Mouse (Mus musculus): ENCODE measurements around the gene Zfp869. TPM values are rescaled to one million over a fixed set of nuclear protein-coding genes. Genes with fewer than 3 reads are reported as not detected.
"Not testable (repeated sequence)": the region's sequence is repeated elsewhere in the genome, so short reads cannot be mapped to it uniquely, and the experiment has no call there.

The Zfp869 gene
- 10 to 100 TPM; 36.0 to 57.8 (median 52.2) TPM for polyA plus RNA-seq (2017; shearing (Covaris generic))

GRCm38 (mm10) chr8:69710624-69711023 is at the start of gene Zfp869:
Zfp869 (minus strand) TSS chr8:69710724.
- ATAC-seq: not testable (repeated sequence)

GRCm38 (mm10) chr8:69758316-69758715 is 47.8 kb upstream of the Zfp869 start:
- ATAC-seq: no peak

DNA sequence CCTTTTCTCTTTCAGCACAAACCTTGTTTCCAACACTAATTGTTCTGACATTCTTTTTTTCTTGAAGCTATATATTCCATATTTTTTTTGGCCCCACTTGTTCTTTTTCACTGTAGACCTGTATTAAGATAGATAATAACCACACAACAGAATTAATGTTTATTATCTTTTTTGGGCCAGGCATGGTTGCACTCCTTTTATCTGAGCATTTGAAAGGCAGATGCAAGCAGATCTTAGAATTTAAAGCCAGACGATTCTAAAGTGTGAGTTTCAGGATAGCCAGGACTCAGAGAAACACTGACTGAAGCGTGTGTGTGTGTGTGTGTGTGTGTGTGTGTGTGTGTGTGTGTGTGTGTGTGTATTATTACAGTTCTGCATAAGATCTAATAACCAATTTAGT is 41.9 kb upstream of the Zfp869 start:
- ATAC-seq: no peak

DNA sequence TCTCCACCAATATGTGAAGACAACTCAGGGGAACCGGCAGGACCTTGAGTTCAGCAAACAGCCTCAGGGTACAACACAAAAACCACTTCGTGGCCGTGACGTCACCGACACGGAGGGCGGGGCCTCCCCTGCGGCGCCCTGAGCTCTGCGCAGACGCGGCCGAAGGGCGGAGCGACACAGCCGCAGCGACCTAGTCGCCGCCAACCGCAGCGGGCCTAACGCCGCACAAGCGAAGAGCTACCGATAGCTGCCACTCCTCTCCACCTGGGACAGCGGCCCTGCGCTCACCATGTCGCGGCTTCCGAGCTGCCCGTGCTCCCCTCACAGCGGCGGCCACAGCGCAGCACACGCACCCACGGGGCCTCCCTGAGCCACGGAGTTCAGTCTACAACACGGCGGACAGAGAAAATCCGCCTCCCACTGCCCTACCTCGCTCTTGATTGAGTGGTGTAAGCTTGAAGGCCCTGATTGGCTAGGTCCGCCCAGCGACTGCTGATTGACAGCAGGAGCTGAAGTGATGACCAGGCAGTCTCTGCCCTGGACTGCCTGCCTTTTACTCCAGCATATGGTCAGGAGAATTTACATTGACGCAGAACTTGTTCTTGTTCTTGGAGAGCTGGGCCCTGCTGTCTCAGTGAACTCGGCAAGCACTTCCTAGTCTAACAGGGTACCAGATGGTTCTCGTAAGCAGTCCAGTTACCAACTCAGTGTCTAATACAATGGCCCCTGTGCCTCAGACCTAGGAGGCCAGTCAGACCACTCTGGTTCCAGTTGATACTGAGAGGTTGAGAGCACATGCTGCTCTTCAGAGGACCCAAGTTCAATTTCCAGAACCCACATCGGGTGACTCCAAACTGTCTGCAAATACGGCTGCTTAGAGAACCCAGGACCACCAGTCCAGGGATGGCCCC is 39.3 kb upstream of the Zfp869 start, which contains the start of gene Zfp963:
Gene Zfp963 (minus strand): TSS at position 427 of the 911 bp plus-strand sequence.
- ATAC-seq: peak; percentile 93

- ATAC-seq: no peak
Observed at GRCm38 (mm10) chr8:69741231-69741630, 30.7 kb upstream of the Zfp869 start.

GRCm38 (mm10) chr8:69740763-69741162 is 30.2 kb upstream of the Zfp869 start:
- ATAC-seq: no peak

DNA sequence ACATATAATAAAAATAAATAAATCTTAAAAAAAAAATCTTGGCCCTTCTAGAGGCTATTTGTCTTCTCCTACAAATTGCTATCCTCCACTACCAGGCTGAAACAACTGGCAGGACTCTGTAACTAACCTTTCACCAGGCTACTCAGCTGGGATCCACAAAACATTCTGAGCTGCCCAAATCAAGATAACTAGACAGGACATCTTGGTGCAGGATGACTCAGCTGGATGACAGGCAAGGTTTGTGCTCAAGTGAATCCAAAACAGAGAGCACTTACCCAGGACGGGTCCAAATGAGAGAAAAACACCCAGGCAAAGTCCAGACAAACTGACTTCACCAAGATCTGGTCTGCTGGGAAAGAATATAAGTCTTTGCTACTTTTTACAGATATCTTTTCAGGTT is 25.0 kb upstream of the Zfp869 start:
- ATAC-seq: no peak

- ATAC-seq: no peak
Observed at GRCm38 (mm10) chr8:69717232-69717580, 6.7 kb upstream of the Zfp869 start.

DNA sequence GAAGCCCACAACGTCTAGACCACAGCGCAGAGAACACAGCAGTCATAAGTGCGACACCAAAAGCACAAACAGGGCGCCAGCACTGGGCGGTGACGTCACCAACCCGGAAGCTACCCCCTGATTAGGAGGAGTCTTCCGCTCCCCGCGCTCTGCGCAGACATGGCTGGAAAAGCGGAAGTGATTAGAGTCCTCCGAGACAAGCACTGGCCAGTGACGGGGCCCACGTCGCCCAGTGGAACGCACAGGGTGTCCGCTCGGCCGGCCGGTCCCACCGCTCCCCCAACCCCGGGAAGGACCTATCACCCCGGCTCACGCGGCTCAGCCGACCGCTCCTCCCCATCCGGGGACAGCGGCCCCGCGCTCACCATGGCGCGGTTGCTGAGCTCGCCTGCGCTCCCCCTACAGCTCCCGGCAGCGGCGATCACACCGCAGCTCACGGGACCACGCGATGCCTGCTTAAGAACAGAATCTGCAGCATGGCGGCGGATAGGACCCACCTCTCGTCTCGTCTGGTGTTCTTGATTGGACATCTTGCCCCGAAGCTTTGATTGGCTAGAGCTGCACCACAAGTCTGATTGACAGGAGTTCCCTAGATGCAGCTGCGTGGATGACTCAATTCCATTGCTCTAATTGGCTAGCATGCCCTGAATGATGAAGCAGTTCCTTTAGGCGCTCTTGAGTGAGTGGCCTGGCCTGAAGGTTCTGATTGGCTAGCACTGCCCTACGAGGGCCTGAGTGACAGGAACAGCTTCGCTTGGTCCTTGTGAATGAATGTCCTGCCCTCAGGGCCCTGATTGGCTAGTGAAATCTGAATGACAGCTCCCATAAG is 6.1 kb upstream of the Zfp869 start:
- ATAC-seq: peak; percentile 95

DNA sequence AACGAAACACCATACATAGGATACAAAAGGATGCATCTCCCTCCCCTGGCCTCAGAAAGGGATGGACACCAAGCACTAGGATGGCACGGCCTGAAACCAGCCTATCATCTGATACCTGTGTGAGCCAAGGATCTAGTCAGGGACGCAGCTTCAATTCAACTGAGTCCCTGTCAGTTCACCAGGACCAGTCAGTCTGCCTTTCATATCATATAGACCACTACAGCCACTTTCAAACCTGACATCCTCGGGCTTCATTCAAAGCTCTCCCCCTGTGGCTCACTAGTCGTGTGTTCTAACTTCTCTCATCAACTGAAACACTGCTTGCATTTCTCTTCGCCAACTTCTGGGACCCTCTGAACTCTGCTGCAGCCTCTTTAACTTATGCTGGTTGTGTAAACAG is 4.8 kb upstream of the Zfp869 start:
- no peak for ATAC-seq

DNA sequence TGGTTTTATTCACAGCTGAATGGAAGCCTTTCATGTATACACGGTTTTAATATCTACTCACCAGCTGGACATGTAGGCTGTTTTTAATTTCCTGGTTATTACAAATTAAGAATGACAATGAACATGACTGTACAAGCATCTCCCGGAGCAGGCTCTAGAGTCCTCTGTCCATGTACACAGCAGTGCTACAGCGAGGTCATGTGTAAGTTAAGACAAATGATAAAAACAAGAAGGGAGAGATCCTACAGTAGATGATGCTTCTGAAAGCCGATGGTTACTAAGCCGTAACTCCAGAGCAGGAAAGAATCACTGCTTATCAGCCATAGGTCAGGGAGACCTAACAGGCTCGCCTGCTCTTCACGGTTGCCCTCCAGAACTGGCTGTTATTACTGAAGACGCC is 3.0 kb upstream of the Zfp869 start:
- no peak for ATAC-seq

GRCm38 (mm10) chr8:69701810-69702209 is 8.7 kb downstream of the Zfp869 start:
- no peak for ATAC-seq

DNA sequence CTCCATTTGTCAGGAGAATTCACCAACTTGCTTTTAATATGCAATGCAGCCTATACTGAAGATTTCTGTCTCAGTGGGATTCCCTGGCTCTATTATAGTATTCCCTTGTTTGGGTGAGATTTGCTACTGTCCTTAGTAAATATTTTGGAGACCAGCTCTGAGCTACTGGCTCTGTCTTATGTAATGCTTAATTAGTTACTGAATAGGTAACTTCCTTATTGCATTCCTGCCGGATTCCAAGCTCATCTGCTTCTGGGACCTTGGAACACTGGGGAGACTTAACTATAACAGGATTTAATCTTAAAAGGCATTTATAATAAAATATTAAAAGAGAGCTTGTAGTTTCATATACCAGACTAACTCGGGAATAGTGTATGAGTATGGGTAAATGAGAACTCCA is 45.5 kb downstream of the Zfp869 start:
- ATAC-seq: not testable (repeated sequence)

- ATAC-seq: no peak
Observed at GRCm38 (mm10) chr8:69661294-69661693, 49.2 kb downstream of the Zfp869 start.

Other genes starting within 250 kb of the Zfp869 start
- not detected for gene Gm7697, start 187.7 kb downstream of the Zfp869 start, polyA plus RNA-seq (2017; shearing (Covaris generic))
- gene Zfp868, start 85.2 kb downstream of the Zfp869 start, polyA plus RNA-seq (2017; shearing (Covaris generic)): 10 to 100 TPM; 32.3 to 43.1 (median 39.1) TPM
- gene Zfp964, start 56.2 kb downstream of the Zfp869 start, polyA plus RNA-seq (2017; shearing (Covaris generic)): under 1 TPM; 0.23 to 0.52 (median 0.25) TPM
- gene Zfp963, start 39.2 kb upstream of the Zfp869 start, polyA plus RNA-seq (2017; shearing (Covaris generic)): 1 to 10 TPM; 3.8 to 8.4 (median 7.1) TPM
- gene Gm20422, start 64.2 kb upstream of the Zfp869 start, polyA plus RNA-seq (2017; shearing (Covaris generic)): 1 to 10 TPM in 2 of 3 experiments, under 1 TPM in 1; 0.96 to 2.6 (median 1.4) TPM
- 10 to 100 TPM; 19.0 to 20.5 (median 20.0) TPM for gene Atp13a1, start 80.4 kb upstream of the Zfp869 start, polyA plus RNA-seq (2017; shearing (Covaris generic))
- 10 to 100 TPM; 14.0 to 22.5 (median 16.0) TPM for gene Zfp866, start 80.5 kb upstream of the Zfp869 start, polyA plus RNA-seq (2017; shearing (Covaris generic))
- 100 to 1,000 TPM in 1 of 3 experiments, 10 to 100 TPM in 2; 53.2 to 105 (median 79.3) TPM for gene Gmip, start 98.0 kb upstream of the Zfp869 start, polyA plus RNA-seq (2017; shearing (Covaris generic))
- gene Lpar2, start 111.7 kb upstream of the Zfp869 start, polyA plus RNA-seq (2017; shearing (Covaris generic)): under 1 TPM; 0.18 to 0.77 (median 0.51) TPM
- gene Pbx4, start 121.8 kb upstream of the Zfp869 start, polyA plus RNA-seq (2017; shearing (Covaris generic)): 10 to 100 TPM in 2 of 3 experiments, 1 to 10 TPM in 1; 7.5 to 20.8 (median 18.4) TPM
- not detected for gene Cilp2, start 177.0 kb upstream of the Zfp869 start, polyA plus RNA-seq (2017; shearing (Covaris generic))
- gene Tssk6, start 191.5 kb upstream of the Zfp869 start, polyA plus RNA-seq (2017; shearing (Covaris generic)): 1 to 10 TPM in 1 of 3 experiments, under 1 TPM in 1, not detected in 1; 0.35 to 1.2 TPM
- gene Ndufa13, start 191.8 kb upstream of the Zfp869 start, polyA plus RNA-seq (2017; shearing (Covaris generic)): 100 to 1,000 TPM; 194 to 284 (median 245) TPM
- 1 to 10 TPM in 1 of 3 experiments, under 1 TPM in 1, not detected in 1; 0.56 to 1.1 TPM for gene Yjefn3, start 192.0 kb upstream of the Zfp869 start, polyA plus RNA-seq (2017; shearing (Covaris generic))